Mouse (Mus musculus): ENCODE measurements around the gene 1700042G07Rik. TPM values are rescaled to one million over a fixed set of nuclear protein-coding genes. Genes with fewer than 3 reads are reported as not detected.

1700042G07Rik gene
- not detected in 2 replicates for polyA plus RNA-seq (2015; fragmentation: Nextera tagmentation; extraction: Ambion mirVana)

- Histone ChIP-seq H3K9me3 (no peaks in the 10 kb centered on the region), H3K27me3 (replicated peaks) (no peaks in the 10 kb centered on the region), H3K36me3 (no peaks in the 10 kb centered on the region), H3K4me3 (replicated peaks) (no peak within 1 kb of the TSS), H3K9ac (no peak within 1 kb of the TSS), H3K4me1 (replicated peaks) (peaks cover 26% of the 10 kb centered on the region), H3K27ac (0 out of 2 replicates have a peak within 1 kb of the TSS, but pooled peaks have one; percentile 5), H3K4me2 (replicated peaks) (no peak within 1 kb of the TSS)
- ATAC-seq = no peak
- WGBS = 84% methylated on average over 6 of the region's 6 CpGs
These were observed at the start of gene 1700042G07Rik, which contains the start of gene Gm49337 for GRCm38 (mm10) chr4:116173072-116173471. 1700042G07Rik (plus strand) TSS chr4:116173372. Gm49337 (plus strand) TSS chr4:116173384.

- WGBS = 4% methylated on average over 24 of the region's 24 CpGs
- Histone ChIP-seq H3K27ac (peak within 1 kb of the TSS; percentile 62), H3K4me2 (replicated peaks) (peak within 1 kb of the TSS; percentile 67), H3K9me3 (no peaks in the 10 kb centered on the region), H3K4me1 (replicated peaks) (peaks cover 8% of the 10 kb centered on the region), H3K27me3 (replicated peaks) (no peaks in the 10 kb centered on the region), H3K9ac (peak within 1 kb of the TSS; percentile 55), H3K4me3 (replicated peaks) (peak within 1 kb of the TSS; percentile 47), H3K36me3 (no peaks in the 10 kb centered on the region)
- peak; percentile 98 for ATAC-seq
These were observed 49.3 kb upstream of the 1700042G07Rik start, which contains the start of the genes Rad54l and Pomgnt1 for GRCm38 (mm10) chr4:116123602-116124519. Rad54l (minus strand) TSS chr4:116123690. Pomgnt1 (plus strand) TSS chr4:116123840.

GRCm38 (mm10) chr4:116125803-116126386 is 47.3 kb upstream of the 1700042G07Rik start:
- no peak overlapping the region for H3K4me2 ChIP-seq (replicated peaks)
- no peaks in the 10 kb centered on the region for H3K27me3 ChIP-seq (replicated peaks)
- no peaks in the 10 kb centered on the region for H3K36me3 ChIP-seq
- H3K9ac ChIP-seq = no peak overlapping the region
- H3K9me3 ChIP-seq = no peaks in the 10 kb centered on the region
- H3K4me3 ChIP-seq (replicated peaks) = no peak overlapping the region
- no peak for ATAC-seq
- H3K4me1 ChIP-seq (replicated peaks) = peaks cover 8% of the 10 kb centered on the region
- WGBS = 76% methylated on average over 4 of the region's 4 CpGs
- no peak overlapping the region for H3K27ac ChIP-seq

- no peak overlapping the region for H3K4me3 ChIP-seq (replicated peaks)
- no peak overlapping the region for H3K4me2 ChIP-seq (replicated peaks)
- no peaks in the 10 kb centered on the region for H3K36me3 ChIP-seq
- WGBS = 81% methylated on average over 6 of the region's 6 CpGs
- no peak for ATAC-seq
- no peaks in the 10 kb centered on the region for H3K27me3 ChIP-seq (replicated peaks)
- H3K9ac ChIP-seq = no peak overlapping the region
- peaks cover 6% of the 10 kb centered on the region for H3K4me1 ChIP-seq (replicated peaks)
- no peak overlapping the region for H3K27ac ChIP-seq
- no peaks in the 10 kb centered on the region for H3K9me3 ChIP-seq
These were observed 45.2 kb upstream of the 1700042G07Rik start for GRCm38 (mm10) chr4:116127956-116128355.

GRCm38 (mm10) chr4:116133126-116133525 is 40.0 kb upstream of the 1700042G07Rik start:
- no peak for ATAC-seq
- Histone ChIP-seq H3K4me2 (replicated peaks) (no peak overlapping the region), H3K4me1 (replicated peaks) (no peaks in the 10 kb centered on the region), H3K36me3 (no peaks in the 10 kb centered on the region), H3K9me3 (no peaks in the 10 kb centered on the region), H3K9ac (no peak overlapping the region), H3K4me3 (replicated peaks) (no peak overlapping the region), H3K27ac (no peak overlapping the region), H3K27me3 (replicated peaks) (no peaks in the 10 kb centered on the region)
- WGBS = 83% methylated on average over 4 of the region's 4 CpGs

GRCm38 (mm10) chr4:116134990-116135389 is 38.2 kb upstream of the 1700042G07Rik start:
- 36% methylated on average over 2 of the region's 2 CpGs for WGBS
- peak; percentile 48; the same call in 1 of the 2 replicates for ATAC-seq
- Histone ChIP-seq H3K27me3 (replicated peaks) (no peaks in the 10 kb centered on the region), H3K9me3 (no peaks in the 10 kb centered on the region), H3K4me1 (replicated peaks) (no peaks in the 10 kb centered on the region), H3K27ac (no peak overlapping the region), H3K4me3 (replicated peaks) (no peak overlapping the region), H3K36me3 (no peaks in the 10 kb centered on the region), H3K4me2 (replicated peaks) (no peak overlapping the region), H3K9ac (no peak overlapping the region)

GRCm38 (mm10) chr4:116137421-116137996 is 35.7 kb upstream of the 1700042G07Rik start:
- no peak for ATAC-seq
- no peaks in the 10 kb centered on the region for H3K36me3 ChIP-seq

GRCm38 (mm10) chr4:116140801-116141574 is 32.2 kb upstream of the 1700042G07Rik start:
- Histone ChIP-seq H3K4me2 (replicated peaks) (no peak overlapping the region), H3K4me1 (replicated peaks) (peaks cover 7% of the 10 kb centered on the region; the same call in 1 of the 2 replicates), H3K9me3 (no peaks in the 10 kb centered on the region), H3K36me3 (no peaks in the 10 kb centered on the region), H3K4me3 (replicated peaks) (no peak overlapping the region), H3K9ac (no peak overlapping the region), H3K27ac (no peak overlapping the region), H3K27me3 (replicated peaks) (no peaks in the 10 kb centered on the region)
- ATAC-seq = no peak
- WGBS = 73% methylated on average over 7 of the region's 7 CpGs

More at GRCm38 (mm10) chr4:116137421-116137996, 35.7 kb upstream of the 1700042G07Rik start:
- no peak overlapping the region for H3K9ac ChIP-seq
- no peaks in the 10 kb centered on the region for H3K9me3 ChIP-seq
- H3K27ac ChIP-seq = no peak overlapping the region
- WGBS = 43% methylated on average over 13 of the region's 13 CpGs
- no peak overlapping the region for H3K4me3 ChIP-seq (replicated peaks)
- H3K4me1 ChIP-seq (replicated peaks) = no peaks in the 10 kb centered on the region
- H3K27me3 ChIP-seq (replicated peaks) = no peaks in the 10 kb centered on the region
- H3K4me2 ChIP-seq (replicated peaks) = no peak overlapping the region

GRCm38 (mm10) chr4:116141736-116142135 is 31.4 kb upstream of the 1700042G07Rik start:
- Histone ChIP-seq H3K4me1 (replicated peaks) (peaks cover 7% of the 10 kb centered on the region; the same call in 1 of the 2 replicates), H3K27ac (no peak overlapping the region), H3K27me3 (replicated peaks) (no peaks in the 10 kb centered on the region), H3K36me3 (no peaks in the 10 kb centered on the region), H3K4me2 (replicated peaks) (no peak overlapping the region), H3K9me3 (no peaks in the 10 kb centered on the region), H3K4me3 (replicated peaks) (no peak overlapping the region), H3K9ac (no peak overlapping the region)
- no peak for ATAC-seq
- WGBS = 76% methylated on average over 1 of the region's 1 CpGs

GRCm38 (mm10) chr4:116142269-116142668 is 30.9 kb upstream of the 1700042G07Rik start:
- Histone ChIP-seq H3K27ac (no peak overlapping the region), H3K4me3 (replicated peaks) (no peak overlapping the region), H3K27me3 (replicated peaks) (no peaks in the 10 kb centered on the region), H3K4me1 (replicated peaks) (peaks cover 7% of the 10 kb centered on the region; the same call in 1 of the 2 replicates), H3K4me2 (replicated peaks) (no peak overlapping the region), H3K36me3 (no peaks in the 10 kb centered on the region), H3K9me3 (no peaks in the 10 kb centered on the region), H3K9ac (no peak overlapping the region)
- no peak for ATAC-seq
- WGBS = 84% methylated on average over 7 of the region's 7 CpGs

GRCm38 (mm10) chr4:116143317-116143811 is 29.8 kb upstream of the 1700042G07Rik start:
- Histone ChIP-seq H3K9ac (peak overlapping the region; percentile 59; the same call in 1 of the 2 replicates), H3K4me1 (replicated peaks) (peaks cover 7% of the 10 kb centered on the region; the same call in 1 of the 2 replicates), H3K27ac (no peak overlapping the region), H3K27me3 (replicated peaks) (no peaks in the 10 kb centered on the region), H3K4me3 (replicated peaks) (peak overlapping the region; percentile 56), H3K36me3 (no peaks in the 10 kb centered on the region), H3K9me3 (no peaks in the 10 kb centered on the region), H3K4me2 (replicated peaks) (peak overlapping the region; percentile 98)
- no peak for ATAC-seq
- 8% methylated on average over 7 of the region's 7 CpGs for WGBS
